Mouse (Mus musculus) heart, adult 11 months (tissue): ENCODE measurements at regions not wholly inside any gene's neighbourhood (a gene's known extent, or its start where the extent isn't known, plus 50 kb on each side); places are given as distances from the start of the nearest gene placed in this dataset.

Source experiments
- DNase-seq: peaks from one replicate; pipeline ENCODE4 v3.0.0; 2022

DNA sequence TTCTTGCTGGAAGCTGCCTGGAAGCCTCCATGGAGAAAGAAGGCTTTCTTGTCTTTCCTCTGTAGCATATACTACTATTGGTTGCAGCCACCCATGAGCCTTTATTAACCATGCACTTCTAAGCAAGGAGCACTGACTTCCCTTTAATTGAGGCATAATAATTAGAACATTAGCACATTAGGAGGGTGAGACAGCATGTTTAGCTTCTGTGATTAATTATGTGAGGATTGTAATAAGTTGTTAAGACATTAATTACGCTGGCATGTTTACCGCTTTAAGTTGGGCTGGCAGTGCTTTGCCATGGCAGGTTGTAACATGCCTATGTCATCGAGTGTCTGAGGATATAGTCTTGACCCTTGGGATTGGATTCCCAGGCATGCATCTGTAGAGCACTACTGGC is 391.7 kb downstream of the Brinp2 start:
- peak; percentile 40 for DNase-seq

DNA sequence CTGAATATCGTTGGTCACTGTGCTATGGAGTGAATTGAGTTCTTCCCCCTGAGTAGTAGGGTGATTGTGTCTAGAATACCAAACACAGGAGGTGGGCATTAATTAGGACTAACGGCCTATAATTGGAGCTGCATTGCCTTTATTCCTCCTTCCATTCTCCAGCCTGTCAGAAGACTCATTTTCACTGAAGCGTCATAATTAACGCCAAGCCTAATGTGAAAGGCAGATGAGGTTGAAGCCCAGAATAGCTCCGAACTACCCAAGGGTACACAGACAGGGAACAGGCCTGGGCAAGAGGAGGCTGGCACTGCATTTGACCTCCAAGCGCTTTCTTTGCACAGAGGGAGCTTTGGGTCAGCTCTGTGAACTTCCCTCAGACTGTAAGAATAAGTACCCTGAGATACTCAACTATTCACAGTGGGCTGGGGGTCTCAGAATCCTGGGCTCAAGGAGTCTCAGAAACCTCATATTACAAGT is 386.5 kb downstream of the Brinp2 start:
- peak; percentile 62 for DNase-seq

DNA sequence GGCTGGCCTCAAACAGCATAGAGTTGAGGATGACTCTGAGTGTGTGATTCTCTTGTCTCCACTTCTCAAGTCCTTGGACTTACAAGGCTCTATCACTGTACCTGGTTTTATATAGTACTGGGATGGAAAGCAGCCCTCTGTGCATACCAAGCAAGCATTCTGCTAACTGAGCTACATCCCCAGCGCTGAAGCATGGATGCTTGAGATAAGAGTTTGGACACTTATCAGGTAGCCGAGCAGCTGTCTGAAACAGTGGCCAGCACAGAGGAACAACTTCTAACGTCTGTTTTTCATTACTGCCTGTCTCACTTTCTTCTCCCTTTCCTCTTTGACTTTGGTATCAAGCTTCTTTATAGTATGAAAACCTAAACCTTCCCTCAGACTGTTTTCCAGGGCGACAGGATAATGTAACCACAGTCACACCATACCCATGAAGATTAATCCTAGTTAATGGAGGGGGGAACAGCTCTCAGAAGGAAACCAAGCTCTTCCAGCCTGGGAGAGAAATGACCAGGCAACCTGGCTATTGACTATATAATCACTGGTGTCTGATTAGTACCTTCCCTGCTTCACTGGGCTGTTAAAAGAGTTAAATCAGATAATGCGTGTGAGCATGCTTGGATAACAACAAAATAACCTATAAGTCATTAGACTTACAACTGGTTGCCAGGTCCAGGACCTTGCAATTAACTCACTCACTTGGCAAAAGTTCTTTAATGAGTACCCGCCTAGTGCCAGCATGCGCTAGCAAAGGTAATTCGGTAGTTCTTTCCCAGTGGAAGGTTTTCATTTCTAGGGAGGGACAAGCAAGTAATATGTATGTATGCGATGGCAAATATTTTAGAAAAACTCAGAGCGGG is 382.5 kb downstream of the Brinp2 start:
- no peak for DNase-seq

DNA sequence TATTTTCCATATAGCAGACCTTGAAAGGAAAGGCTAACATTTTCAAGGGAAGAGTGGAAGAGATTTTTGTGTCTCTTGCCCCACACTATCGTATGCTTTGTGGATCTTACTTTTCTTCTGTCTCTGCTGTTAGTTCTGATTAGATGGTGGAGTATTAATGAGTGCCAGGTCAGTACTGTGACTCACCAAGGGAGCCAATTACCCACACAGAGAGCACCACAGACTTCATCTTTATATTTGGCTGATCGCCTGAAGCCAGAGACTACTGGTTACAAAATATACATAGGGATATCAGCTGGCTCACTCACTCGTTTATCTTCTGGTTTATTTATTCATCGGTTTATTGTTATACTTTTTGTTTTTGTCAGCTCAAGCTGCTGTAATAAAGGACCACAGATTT is 381.5 kb downstream of the Brinp2 start:
- no peak for DNase-seq

DNA sequence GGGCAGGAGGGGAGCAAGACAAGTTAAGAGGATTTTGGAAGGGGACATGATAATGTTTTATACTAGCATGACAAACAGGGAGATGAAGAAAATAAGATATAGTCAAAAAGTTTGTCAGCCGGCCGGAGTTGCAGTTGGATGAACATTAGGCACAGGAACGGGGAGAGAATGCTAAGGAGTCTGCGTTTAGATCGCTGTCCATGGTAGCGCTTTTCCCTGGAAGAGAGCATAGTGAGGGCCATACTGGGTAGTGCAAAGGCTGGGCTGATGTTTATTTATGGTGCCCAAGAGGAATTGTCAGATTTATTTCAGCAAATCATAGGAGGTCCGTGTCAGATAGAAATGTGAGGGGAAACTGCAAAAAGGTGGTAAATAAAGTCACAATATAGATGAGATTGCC is 337.0 kb downstream of the Brinp2 start:
- DNase-seq: no peak

DNA sequence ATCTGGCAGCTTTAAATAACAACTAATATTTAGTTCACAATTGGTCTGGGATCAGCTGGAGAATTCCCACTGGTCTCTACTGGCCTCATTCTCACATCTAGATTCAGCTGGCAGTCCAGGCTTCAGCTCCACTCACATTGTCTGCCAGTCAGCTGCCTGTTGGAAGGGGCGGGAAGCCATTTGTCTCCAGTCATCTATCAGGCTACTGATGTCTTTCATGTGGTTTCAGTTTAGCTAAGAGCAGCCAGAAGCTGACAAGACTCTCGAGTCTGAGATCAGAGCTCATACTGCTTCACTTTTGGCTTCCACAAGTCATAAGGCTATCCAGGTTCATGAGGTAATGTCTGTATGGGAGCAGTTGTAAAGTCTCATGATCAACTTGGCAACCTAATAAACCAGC is 316.4 kb downstream of the Brinp2 start:
- peak; percentile 93 for DNase-seq

DNA sequence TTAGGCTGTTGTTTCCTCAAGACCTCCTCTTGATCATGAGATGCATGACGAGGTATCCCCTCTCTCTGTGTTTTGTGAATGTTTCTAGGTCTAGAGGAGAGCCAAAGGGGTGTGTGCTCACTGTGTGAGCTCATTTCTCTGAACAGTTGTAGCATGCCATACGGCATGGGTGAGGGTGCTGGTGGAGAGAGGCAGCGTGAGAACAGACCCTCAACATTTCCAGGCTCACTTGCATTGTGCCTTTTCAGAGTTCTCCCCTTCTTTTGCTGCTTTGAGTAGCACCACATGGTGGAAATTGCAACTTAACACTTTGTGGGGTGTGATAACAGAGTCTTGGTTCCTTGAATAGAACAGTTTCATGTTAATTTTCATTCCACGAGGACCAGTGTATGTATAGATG is 315.8 kb downstream of the Brinp2 start:
- DNase-seq: no peak

DNA sequence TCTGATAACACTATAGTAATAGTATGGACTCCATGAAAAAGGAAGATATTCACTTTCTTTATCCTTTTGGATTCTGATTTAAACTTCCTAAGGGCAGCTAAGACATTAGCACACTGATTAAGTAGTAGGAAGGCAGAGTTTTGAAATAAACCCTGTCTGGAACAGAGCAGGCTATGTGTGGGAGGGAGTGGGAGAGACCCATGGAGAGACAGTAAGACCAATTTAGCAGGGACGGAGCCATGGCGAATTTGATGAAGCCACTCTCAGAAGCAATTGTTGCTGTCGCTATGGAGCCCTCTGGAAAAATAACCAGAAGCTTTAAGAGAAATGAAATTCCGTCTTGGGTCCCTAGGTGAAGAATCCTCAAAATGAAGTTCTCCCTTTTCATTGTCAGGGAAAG is 303.5 kb downstream of the Brinp2 start:
- no peak for DNase-seq

DNA sequence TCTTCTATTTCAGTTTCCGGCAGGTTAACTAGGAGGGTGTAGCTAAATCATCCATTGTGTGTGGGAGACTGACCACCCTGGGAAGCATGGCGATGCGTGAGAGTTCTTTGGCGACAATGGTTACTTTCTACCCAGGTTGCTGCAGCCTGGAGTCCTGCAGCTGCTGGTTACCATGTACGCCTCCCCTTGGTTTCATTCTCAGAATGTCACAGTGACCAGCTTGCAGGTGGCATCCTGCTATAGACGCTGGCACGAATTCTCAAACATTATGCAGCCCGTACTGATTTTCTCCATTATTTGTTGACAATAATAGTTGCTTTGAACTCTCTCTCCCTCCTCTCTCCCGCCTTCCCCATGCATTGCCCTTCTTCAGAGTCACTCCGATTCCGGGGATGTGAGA is 301.2 kb downstream of the Brinp2 start:
- no peak for DNase-seq

DNA sequence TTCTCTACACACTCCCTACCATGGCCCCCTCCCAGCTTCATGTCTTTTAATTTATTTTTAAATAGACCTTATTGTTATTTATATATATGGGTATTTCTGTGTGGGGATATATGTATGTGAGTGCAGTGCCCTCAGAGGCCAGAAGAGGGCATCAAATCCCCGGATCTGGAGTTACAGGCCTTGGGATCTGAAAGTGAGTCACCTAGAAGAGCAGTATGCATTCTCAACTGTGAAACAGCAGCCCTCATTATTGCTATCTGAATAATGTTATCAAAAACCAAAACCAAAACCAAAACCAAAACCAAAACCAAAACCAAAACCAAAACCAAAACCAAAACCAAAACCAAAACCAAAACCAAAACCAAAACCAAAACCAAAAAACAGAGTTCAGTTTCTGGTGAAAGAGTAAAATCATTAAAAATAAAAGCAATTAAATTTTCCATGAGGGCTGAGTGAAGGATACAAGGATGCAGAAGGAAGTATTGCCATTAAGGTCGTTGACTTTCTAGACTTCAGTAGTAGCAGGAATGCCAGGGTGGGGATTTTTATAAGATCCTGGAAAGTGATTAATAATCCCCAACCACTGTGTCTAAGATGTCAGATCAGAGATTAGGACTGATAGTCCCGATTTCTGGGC is 299.0 kb downstream of the Brinp2 start:
- no peak for DNase-seq

DNA sequence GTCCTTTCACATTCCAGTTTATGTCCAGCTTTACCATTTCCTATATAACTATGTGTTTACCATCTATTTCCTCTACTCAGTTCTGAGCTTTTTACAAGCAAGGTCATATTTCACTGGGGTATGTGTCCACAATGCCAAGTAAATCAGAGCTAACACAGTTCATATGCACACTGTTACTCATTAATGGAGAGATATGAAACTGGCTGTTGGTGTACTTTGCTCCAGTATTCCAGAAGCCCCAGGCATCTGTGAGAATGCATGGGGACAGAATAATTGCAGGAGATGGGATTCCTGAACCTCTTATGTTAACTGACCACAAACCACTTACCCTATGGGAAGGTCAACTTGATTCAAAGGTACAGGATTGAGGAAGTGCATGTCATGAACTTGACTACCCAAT is 298.3 kb downstream of the Brinp2 start:
- DNase-seq: no peak

DNA sequence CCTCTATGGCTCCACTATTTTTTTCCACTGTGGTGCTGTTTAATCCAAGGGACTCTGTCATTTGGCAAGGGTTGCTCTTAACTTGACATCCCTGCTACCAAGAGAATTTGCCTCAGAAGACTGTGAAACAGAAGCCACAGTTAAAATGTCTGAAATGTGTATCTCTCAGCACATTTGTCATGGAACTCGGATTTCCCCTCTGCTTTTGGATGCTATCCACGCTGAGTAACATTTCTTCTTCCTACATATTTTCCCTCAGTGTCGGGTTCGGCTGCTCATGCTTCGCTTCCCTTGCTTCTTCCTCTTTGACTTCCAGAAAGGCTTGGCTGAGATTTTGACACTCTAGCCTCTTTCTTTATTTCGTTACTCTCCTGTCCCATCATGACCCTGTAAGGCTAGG is 294.1 kb downstream of the Brinp2 start:
- no peak for DNase-seq

DNA sequence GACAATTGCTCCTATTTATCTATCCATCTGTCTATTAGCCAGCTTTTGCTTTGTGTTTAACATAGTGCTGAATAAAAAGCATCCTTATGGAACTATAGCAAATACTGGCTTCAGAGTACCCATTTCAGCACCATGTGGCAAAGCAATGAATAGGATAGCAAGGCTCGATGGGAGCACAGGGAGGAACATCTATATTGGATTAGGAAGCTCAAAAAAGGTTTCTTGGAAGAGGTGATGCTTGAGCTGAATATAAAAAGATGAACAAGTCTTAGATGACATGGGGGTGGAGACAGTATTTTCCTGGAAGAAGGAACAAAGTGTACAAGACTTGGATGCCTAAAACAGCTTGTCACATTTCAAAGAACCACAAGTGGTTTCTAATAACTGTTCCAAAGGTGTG is 273.9 kb downstream of the Brinp2 start:
- no peak for DNase-seq

DNA sequence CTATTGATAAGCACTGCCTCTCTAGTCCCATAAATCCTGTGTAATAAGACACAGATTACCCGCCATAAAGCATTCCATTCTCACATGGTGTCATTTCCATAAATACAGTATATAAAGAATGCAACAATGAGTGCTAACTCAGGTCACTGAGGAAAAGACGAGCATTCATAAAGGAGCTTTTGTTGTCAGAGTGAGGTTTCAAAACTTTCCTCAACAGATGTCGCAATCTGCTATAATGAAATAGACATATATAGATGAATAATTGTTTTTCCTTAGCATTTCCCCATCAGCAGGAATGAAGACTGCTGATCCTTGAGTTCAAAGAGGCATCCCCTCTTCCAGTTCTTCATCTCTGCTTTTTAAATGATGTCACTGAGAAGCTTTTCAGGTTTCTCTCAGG is 270.3 kb downstream of the Brinp2 start:
- DNase-seq: no peak

DNA sequence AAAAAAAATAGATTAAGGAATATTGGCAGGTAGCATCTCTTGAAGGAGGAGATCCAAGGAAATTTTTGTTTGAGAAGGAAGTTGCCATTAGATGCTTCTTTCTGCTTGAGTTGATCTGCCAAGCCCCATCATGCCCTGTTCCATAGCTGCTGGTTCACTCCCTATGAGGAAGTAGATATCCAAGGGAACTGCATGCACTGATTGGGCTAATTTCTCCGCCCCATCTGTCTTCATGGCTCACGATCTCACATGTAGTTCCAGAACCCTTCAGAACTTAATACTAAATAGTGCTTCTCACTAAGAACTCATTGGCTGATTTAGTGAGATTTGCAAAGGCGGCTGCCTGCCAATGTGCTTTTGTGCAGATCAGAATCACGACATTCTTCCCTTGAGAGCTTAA is 258.6 kb downstream of the Brinp2 start:
- no peak for DNase-seq

DNA sequence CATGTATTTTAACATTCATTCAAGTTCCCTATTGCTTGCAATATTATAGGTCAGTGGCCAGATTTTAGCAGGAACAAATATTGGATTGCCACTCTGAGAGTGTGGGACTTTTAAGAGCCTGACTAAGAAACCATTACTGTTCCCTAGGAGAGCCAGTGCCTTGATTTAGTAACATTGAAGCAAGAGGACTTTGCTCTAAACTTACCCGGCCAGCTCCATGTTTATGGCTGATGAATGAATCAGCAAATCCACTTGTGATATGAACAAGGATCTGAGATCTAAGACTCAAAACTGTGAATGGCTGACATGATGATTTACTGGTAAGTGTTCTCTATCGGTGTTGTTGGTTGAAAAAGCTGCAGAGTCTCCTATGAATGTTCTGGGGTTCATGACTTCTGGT is 236.4 kb downstream of the Brinp2 start:
- DNase-seq: no peak

DNA sequence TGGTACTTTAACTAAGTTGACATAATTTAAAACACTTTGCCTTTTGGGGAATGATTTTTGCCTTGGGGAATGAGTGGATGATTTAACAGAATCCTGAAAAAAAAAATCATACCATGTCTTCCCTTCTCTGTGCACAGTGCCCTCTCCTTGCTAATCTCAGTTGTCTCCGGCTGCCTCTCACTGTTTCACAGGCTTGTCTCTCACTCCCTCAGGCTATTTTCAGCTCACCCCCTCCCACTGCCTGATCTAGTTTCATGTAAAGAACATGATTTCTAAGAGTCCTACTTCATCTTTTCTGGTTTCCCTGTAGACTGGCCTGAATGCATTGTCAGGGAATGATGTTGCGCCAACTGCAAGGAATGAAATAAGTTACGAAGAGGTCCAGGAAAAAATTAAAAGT is 231.2 kb downstream of the Brinp2 start:
- DNase-seq: no peak

DNA sequence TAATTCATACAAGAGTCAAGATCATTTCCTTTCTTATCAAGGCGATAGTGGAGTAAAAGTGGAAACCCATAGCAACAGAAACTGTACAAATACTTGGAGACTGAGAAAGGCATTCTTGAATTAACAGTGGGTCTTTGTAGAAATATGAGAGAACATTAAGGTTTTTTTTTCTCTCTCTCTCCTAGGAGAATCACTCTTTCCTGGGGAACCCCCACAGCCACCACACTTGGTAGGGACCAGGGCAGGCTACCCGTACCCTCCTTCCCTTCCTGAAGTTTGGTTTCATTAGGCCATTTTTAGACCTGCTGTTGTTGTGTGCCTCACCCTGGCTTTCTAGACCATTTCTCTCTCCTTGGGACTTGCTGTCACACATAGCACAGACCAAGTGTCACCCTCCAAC is 229.9 kb downstream of the Brinp2 start:
- no peak for DNase-seq

DNA sequence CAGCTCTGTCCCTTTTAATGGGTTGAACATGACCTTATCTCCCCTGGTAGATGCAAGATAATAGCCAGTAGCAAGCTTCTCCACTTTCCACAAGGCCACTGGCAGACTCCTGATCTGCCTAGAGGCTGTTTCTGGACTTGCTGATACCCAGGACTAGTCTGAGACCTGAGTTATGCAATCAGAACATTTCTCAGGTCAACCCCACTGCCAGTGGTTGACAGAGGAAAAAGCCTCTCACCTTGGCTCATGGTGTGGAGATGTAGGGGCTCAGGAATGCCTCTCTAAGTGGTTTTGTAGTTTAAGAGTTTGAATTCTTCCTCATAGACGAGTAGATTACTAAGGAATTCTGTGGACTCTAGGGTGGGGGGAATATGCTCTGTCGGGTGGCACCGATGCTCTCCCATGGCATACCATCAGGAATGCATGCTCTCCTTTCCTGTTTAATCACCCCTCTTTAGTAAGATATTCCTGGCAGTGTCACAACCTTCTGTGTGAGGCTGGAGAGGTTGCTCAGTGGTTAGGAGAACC is 226.8 kb downstream of the Brinp2 start:
- DNase-seq: no peak

DNA sequence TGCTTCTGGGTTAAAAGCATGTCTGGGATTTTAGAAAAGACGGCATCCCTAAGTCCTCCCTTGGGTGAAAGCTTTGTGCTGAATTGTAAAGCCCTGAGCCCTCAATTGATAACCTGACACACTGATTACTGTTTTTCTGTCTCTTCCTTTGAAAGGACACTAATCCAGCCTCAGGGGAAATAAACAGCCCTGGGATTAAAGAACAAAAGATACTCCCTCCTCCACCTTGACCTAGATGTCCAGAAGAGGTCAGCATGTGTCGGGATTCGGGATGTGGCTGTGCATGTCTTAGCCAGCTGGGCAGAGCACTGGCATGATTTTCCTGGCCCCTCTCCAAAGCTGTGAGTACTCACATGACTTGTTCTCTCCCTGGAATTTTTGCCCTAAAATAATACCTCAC is 208.6 kb downstream of the Brinp2 start:
- peak; percentile 19 for DNase-seq

DNA sequence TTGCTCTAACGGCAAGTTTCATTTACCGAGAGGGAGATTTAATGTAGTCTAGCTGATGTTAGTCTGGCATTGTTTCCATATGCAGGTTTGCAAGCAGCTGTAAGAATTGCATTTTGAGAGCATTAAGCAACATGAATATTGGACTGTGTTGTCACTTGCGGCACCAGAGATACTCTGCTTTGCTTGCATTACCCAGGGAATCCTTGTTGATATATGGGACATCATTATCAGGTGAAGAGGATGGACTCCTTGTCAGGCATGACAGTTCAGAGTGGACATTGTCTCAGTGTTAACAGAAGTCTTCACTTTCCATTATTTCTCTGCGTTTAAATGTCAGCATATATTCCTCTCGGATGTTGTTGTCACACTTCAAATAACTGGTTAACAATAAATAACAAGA is 208.1 kb downstream of the Brinp2 start:
- DNase-seq: peak; percentile 28

DNA sequence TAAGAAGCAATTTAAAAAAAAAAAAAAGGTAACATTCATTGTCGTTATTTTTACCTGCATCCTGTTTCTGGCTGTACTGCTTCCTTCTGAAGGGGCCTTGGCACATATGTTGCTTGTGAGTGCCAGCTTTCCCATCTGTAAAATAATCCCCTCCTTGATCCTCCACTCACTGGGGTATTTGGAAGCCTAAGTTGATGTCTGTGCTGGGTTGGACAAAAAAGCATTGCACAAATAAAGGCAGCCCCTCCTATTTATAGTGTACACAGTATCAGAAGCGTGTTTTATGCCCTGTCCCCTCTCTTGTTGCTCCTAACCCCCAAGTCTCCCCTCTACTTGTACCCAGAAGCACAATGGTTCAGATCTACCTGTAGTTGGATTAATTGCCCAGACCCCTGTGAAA is 195.0 kb downstream of the Brinp2 start:
- DNase-seq: no peak

DNA sequence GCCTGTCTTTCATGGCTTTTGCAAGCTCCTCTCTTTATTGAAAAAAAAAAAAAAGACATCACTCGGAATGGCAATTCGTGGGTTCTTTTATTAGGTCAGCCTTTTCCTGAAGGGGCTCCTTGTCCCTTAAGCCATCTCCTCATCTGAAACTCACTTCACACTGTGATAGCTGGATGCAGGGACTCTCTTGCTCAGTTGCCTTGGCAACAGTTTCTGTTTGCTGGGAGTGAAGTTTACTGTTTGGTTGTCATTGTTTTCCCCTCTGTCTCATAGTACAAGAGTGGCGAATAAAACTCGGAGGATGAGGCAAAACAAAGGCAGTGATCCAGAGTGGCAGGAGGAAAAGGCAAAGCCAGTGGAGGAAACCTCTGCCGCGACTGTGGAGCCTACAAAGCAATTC is 194.6 kb downstream of the Brinp2 start:
- no peak for DNase-seq

DNA sequence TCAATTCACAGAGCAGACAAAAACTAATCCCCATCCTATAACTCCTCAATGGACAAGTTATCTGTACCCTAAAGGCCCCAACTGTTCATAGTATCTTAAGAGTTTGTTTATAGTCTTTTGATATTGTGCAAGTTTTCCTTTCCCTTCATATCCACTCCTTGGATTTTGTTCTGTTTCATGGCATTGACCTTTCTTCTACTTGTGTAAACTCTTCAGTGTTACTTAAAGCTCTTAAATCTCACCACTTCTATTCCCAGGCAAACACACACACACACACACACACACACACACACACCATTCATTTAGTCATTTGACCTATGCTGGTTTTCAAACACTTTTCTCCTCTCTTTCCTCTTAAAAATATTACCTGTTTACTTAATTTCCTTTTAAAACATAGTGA is 192.7 kb downstream of the Brinp2 start:
- DNase-seq: no peak
